Mouse (Mus musculus) spleen, adult 2 months (tissue): ENCODE data around the gene Kazn.

ENCODE experiments used
- CTCF ChIP-seq: fragments of 200-500 bp; IDR thresholded peaks from 2 replicates; pipeline ENCODE4 v1.5.1; 2011; ENCODE audit warnings: mild to moderate bottlenecking, inconsistent platforms; ENCODE audit not compliant: insufficient read depth, insufficient read length, insufficient replicate concordance; ENCODE audit errors: extremely low read depth
- POLR2A ChIP-seq: fragments of 200-500 bp; IDR thresholded peaks from 2 replicates; pipeline ENCODE4 v1.6.1; 2011; ENCODE audit warnings: low read depth, low read length, inconsistent platforms

- TF ChIP-seq POLR2A (no peak), CTCF (no peak)
Measured at GRCm38 (mm10) chr4:142251471-142252354, 12.5 kb upstream of the Kazn start.
